Mouse (Mus musculus) CH12.LX (cell line): ENCODE results near the gene Oaz3.

ENCODE experiments used
- BHLHE40 ChIP-seq: IDR thresholded peaks from 2 replicates; pipeline ENCODE4 v1.6.1; 2011; ENCODE audit warnings: mild to moderate bottlenecking, low read depth, low read length, improper control_type of control experiment
- CHD2 ChIP-seq: IDR thresholded peaks from 2 replicates; pipeline ENCODE4 v1.6.1; 2011; ENCODE audit warnings: low read length, improper control_type of control experiment
- CTCF ChIP-seq, 2 experiments: IDR thresholded peaks in 1 of 2; conservative IDR thresholded peaks in 1 of 2; 2 replicates each; pipeline ENCODE4 v1.5.1; 2011 to 2012; ENCODE audit warnings: low read depth in 2 of 2, low read length in 2 of 2, improper control_type of control experiment in 1 of 2, inconsistent platforms in 1 of 2, mild to moderate bottlenecking in 1 of 2, moderate library complexity in 1 of 2
- E2F4 ChIP-seq: IDR thresholded peaks from 2 replicates; pipeline ENCODE4 v1.6.1; 2011; ENCODE audit warnings: low read depth, low read length, improper control_type of control experiment; ENCODE audit not compliant: insufficient replicate concordance
- EP300 ChIP-seq: IDR thresholded peaks from 2 replicates; pipeline ENCODE4 v1.6.1; 2011; ENCODE audit warnings: low read length, improper control_type of control experiment
- MXI1 ChIP-seq: IDR thresholded peaks from 2 replicates; pipeline ENCODE4 v1.6.1; 2011; ENCODE audit warnings: mild to moderate bottlenecking, low read depth, low read length, improper control_type of control experiment
- POLR2A ChIP-seq: IDR thresholded peaks from 2 replicates; pipeline ENCODE4 v1.6.1; 2011; ENCODE audit warnings: low read depth, mild to moderate bottlenecking, improper control_type of control experiment, low read length
- SIN3A ChIP-seq: IDR thresholded peaks from 2 replicates; pipeline ENCODE4 v1.6.1; 2012; ENCODE audit warnings: low read length, improper control_type of control experiment, inconsistent platforms
- ZNF384 ChIP-seq: IDR thresholded peaks from 2 replicates; pipeline ENCODE4 v1.6.1; 2012; ENCODE audit warnings: low read depth, low read length, improper control_type of control experiment, inconsistent platforms

DNA sequence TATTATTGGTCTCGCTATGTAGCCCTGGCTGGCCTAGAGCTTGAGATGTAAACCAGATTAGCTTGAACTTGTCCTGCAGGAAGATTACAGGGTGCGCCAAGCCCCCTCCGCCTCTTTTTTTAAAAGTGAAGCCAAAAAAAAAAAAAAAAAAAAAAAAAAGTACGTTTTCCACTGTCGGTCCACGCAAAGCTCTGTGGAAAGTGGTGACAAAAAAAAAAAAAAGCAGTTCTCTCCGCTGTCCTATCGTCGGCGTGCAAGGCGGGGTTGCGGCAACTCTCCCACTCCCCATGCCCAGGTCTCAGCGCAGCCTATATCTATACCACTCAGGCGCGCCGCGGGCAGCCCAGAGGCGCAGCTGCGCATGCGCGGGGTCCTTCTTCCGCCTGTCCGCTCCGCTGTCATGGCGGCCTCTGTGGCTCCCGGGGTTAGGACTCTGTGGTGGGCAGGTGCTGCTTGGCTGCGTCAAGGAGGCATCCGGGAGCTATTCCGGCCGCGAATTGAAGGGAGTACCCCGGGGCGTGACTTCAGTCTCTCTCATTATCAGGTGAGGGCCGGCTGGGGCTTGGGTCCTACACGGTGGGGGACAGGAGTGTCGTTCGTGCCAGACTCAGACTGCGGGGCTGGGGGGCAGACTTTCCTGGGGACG, 641 bp downstream of the Oaz3 start, which contains the start of gene Mrpl9:
- TF ChIP-seq CTCF (conservative IDR thresholded peaks at IDR 0.05 in 1 of 2, IDR thresholded peaks at IDR 0.05 in 1 of 2; ENCODE audit: low read depth in 2 of 2, low read length in 2 of 2) (no peak), CHD2 (no peak), ZNF384 (peak; percentile 99), POLR2A (peak; percentile 97), MXI1 (peak; percentile 63), EP300 (no peak), BHLHE40 (no peak), SIN3A (peak; percentile 62), E2F4 (no peak)
